Mouse (Mus musculus): ENCODE measurements around the gene Clcf1. TPM values are rescaled to one million over a fixed set of nuclear protein-coding genes. Genes with fewer than 3 reads are reported as not detected.
A peak's percentile ranks its signal among the peaks of the same experiment; 100 is the strongest.

The Clcf1 gene
- total and polyA plus RNA-seq, 3 experiments, result 0.42 to 2.3 TPM; not detected in 1

- TF ChIP-seq EP300 (IDR thresholded peaks at IDR 0.05; ENCODE audit: low read depth in 1 of 2, low read length in 2 of 2) (0 out of 4 replicates have a peak, but pooled peaks of 1 of the 2 experiments have one; percentile 19), CTCF (IDR thresholded peaks at IDR 0.05 in 2 of 3, conservative IDR thresholded peaks at IDR 0.05 in 1 of 3; ENCODE audit: control insufficient read depth in 1 of 3, insufficient read depth in 1 of 3, low read depth in 2 of 3, low read length in 3 of 3, poor library complexity in 1 of 3, severe bottlenecking in 1 of 3) (peak; percentile 88 to 98 (median 98)), KAT2A (conservative IDR thresholded peaks at IDR 0.05; ENCODE audit: low read depth, low read length) (no peak), ZMIZ1 (IDR thresholded peaks at IDR 0.05; ENCODE audit: low read depth, low read length) (no peak)
Measured at GRCm38 (mm10) chr19:4227894-4228678, 14.0 kb downstream of the Clcf1 start (continued).

GRCm38 (mm10) chr19:4228891-4229290 lies 14.9 kb downstream of the Clcf1 start:
- Histone ChIP-seq H3K9me3 (replicated peaks; ENCODE audit: insufficient read depth, low read length) (no peaks in the 10 kb centered on the region), H3K36me3 (ENCODE audit: control insufficient read depth in 1 of 2, insufficient read depth in 2 of 2, low read length in 2 of 2) (peaks cover 0 to 11% of the 10 kb centered on the region in 2 experiments; a peak in 2 of 4 replicates), H3K4me1 (ENCODE audit: control insufficient read depth in 1 of 2, insufficient read depth in 2 of 2, low read length in 2 of 2) (peaks cover 2 to 29% of the 10 kb centered on the region in 2 experiments; a peak in 3 of 4 replicates), H3K79me2 (ENCODE audit: control insufficient read depth, insufficient read depth, low read length, poor library complexity) (peaks cover 2% of the 10 kb centered on the region; the same call in 1 of the 2 replicates), H3K4me3 (ENCODE audit: control insufficient read depth in 1 of 2, insufficient read depth in 1 of 2, low read depth in 2 of 2, low read length in 2 of 2) (no peak overlapping the region), H3K27me3 (ENCODE audit: control insufficient read depth in 1 of 2, insufficient read depth in 2 of 2, low read length in 2 of 2) (no peaks in the 10 kb centered on the region), H3K27ac (ENCODE audit: control insufficient read depth, low read depth, low read length) (no peak overlapping the region), H3K9ac (ENCODE audit: control insufficient read depth, low read depth, low read length, poor library complexity, severe bottlenecking) (no peak overlapping the region)
- no peak for DNase-seq (ENCODE audit: low read depth, low spot score)
- TF ChIP-seq MXI1 (IDR thresholded peaks at IDR 0.05; ENCODE audit: low read depth, low read length) (no peak), RCOR1 (IDR thresholded peaks at IDR 0.05; ENCODE audit: low read depth, low read length) (no peak), MYC (IDR thresholded peaks at IDR 0.05; ENCODE audit: low read depth, low read length) (no peak), EP300 (IDR thresholded peaks at IDR 0.05; ENCODE audit: low read depth in 1 of 2, low read length in 2 of 2) (no peak), HCFC1 (IDR thresholded peaks at IDR 0.05; ENCODE audit: low read depth, low read length) (no peak), POLR2AphosphoS5 (IDR thresholded peaks at IDR 0.05; ENCODE audit: borderline replicate concordance, low read depth, low read length) (no peak), KAT2A (conservative IDR thresholded peaks at IDR 0.05; ENCODE audit: low read depth, low read length) (no peak), MYB (IDR thresholded peaks at IDR 0.05; ENCODE audit: low read depth, low read length) (no peak), GATA1 (IDR thresholded peaks at IDR 0.05; ENCODE audit: low read depth, low read length) (no peak), SMC3 (IDR thresholded peaks at IDR 0.05; ENCODE audit: low read depth, low read length) (no peak), USF1 (IDR thresholded peaks at IDR 0.05; ENCODE audit: low read depth, low read length) (no peak), CHD2 (IDR thresholded peaks at IDR 0.05; ENCODE audit: low read length) (no peak), MAZ (IDR thresholded peaks at IDR 0.05; ENCODE audit: low read depth, low read length) (no peak), TBP (IDR thresholded peaks at IDR 0.05; ENCODE audit: low read depth, low read length) (no peak), NRF1 (IDR thresholded peaks at IDR 0.05; ENCODE audit: insufficient read depth, low read depth, low read length, poor library complexity, severe bottlenecking) (no peak), POLR2AphosphoS2 (IDR thresholded peaks at IDR 0.05; ENCODE audit: low read length) (no peak), ETS1 (IDR thresholded peaks at IDR 0.05; ENCODE audit: low read depth, low read length) (no peak), ZMIZ1 (IDR thresholded peaks at IDR 0.05; ENCODE audit: low read depth, low read length) (no peak), TAL1 (IDR thresholded peaks at IDR 0.05; ENCODE audit: low read length) (no peak), POLR2A (IDR thresholded peaks at IDR 0.05; ENCODE audit: control insufficient read depth in 1 of 2, insufficient read depth in 1 of 2, low read depth in 1 of 2, low read length in 2 of 2, poor library complexity in 1 of 2) (no peak)

Measured in MEL (cell line).